Mouse (Mus musculus): ENCODE measurements around the gene Pank3. TPM values are rescaled to one million over a fixed set of nuclear protein-coding genes. Genes with fewer than 3 reads are reported as not detected.

Pank3 gene
- total and polyA plus RNA-seq, 2 experiments from 2014 or later = 13.3 to 68.7 TPM

GRCm38 (mm10) chr11:35816316-35816715 lies 47.0 kb downstream of the Pank3 start:
- ATAC-seq = no peak
- Histone ChIP-seq H3K4me2 (ENCODE audit: low read depth, low read length) (no peak overlapping the region), H3K9ac (replicated peaks; ENCODE audit: low read length) (no peak overlapping the region), H3K4me3 (ENCODE audit: low read length) (no peak overlapping the region), H3K27me3 (ENCODE audit: insufficient read depth, low read length) (no peaks in the 10 kb centered on the region), H3K27ac (no peak overlapping the region), H3K36me3 (ENCODE audit: insufficient read depth, low read length) (peaks cover 86% of the 10 kb centered on the region), H3K4me1 (ENCODE audit: insufficient read depth, low read length) (no peaks in the 10 kb centered on the region), H3K9me3 (ENCODE audit: low read length) (no peaks in the 10 kb centered on the region)
- no peak for TF ChIP-seq CTCF (IDR thresholded peaks at IDR 0.05; ENCODE audit: low read depth)
- WGBS = 89% methylated on average over 12 of the region's 12 CpGs
- no peak for DNase-seq (ENCODE audit: low spot score)

- TF ChIP-seq CTCF (IDR thresholded peaks at IDR 0.05; ENCODE audit: low read depth) = no peak
- Histone ChIP-seq H3K4me3 (ENCODE audit: low read length) (no peak overlapping the region), H3K4me1 (ENCODE audit: insufficient read depth, low read length) (no peaks in the 10 kb centered on the region), H3K4me2 (ENCODE audit: low read depth, low read length) (no peak overlapping the region), H3K9me3 (ENCODE audit: low read length) (no peaks in the 10 kb centered on the region), H3K9ac (replicated peaks; ENCODE audit: low read length) (no peak overlapping the region), H3K36me3 (ENCODE audit: insufficient read depth, low read length) (peaks cover 58% of the 10 kb centered on the region), H3K27me3 (ENCODE audit: insufficient read depth, low read length) (no peaks in the 10 kb centered on the region), H3K27ac (no peak overlapping the region)
- DNase-seq (ENCODE audit: low spot score) (no peak), ATAC-seq (no peak)
- WGBS = 93% methylated on average over 6 of the region's 6 CpGs
Observed at GRCm38 (mm10) chr11:35827714-35828113, 58.4 kb downstream of the Pank3 start.

- DNase-seq (ENCODE audit: low spot score) (no peak), ATAC-seq (no peak)
- Histone ChIP-seq H3K27ac (no peak overlapping the region), H3K4me3 (ENCODE audit: low read length) (no peak overlapping the region), H3K4me2 (ENCODE audit: low read depth, low read length) (no peak overlapping the region), H3K9ac (replicated peaks; ENCODE audit: low read length) (no peak overlapping the region), H3K27me3 (ENCODE audit: insufficient read depth, low read length) (no peaks in the 10 kb centered on the region), H3K36me3 (ENCODE audit: insufficient read depth, low read length) (peaks cover 25% of the 10 kb centered on the region; the same call in 1 of the 2 replicates), H3K4me1 (ENCODE audit: insufficient read depth, low read length) (peaks cover 7% of the 10 kb centered on the region; the same call in 1 of the 2 replicates), H3K9me3 (ENCODE audit: low read length) (no peaks in the 10 kb centered on the region)
- no peak for TF ChIP-seq CTCF (IDR thresholded peaks at IDR 0.05; ENCODE audit: low read depth)
- 73% methylated on average over 4 of the region's 4 CpGs for WGBS
Observed at GRCm38 (mm10) chr11:35832139-35832538, 62.9 kb downstream of the Pank3 start.

GRCm38 (mm10) chr11:35833270-35833669 lies 64.0 kb downstream of the Pank3 start:
- H3K9ac ChIP-seq (replicated peaks; ENCODE audit: low read length) = peak overlapping the region; percentile 72; the same call in 1 of the 2 replicates
- TF ChIP-seq CTCF (IDR thresholded peaks at IDR 0.05; ENCODE audit: low read depth) = no peak
- peak overlapping the region; percentile 94 for H3K4me3 ChIP-seq (ENCODE audit: low read length)
- H3K27me3 ChIP-seq (ENCODE audit: insufficient read depth, low read length) = no peaks in the 10 kb centered on the region
- H3K27ac ChIP-seq = no peak overlapping the region
- H3K9me3 ChIP-seq (ENCODE audit: low read length) = no peaks in the 10 kb centered on the region
- ATAC-seq = no peak
- H3K36me3 ChIP-seq (ENCODE audit: insufficient read depth, low read length) = peaks cover 14% of the 10 kb centered on the region; the same call in 1 of the 2 replicates
- 86% methylated on average over 6 of the region's 6 CpGs for WGBS
- H3K4me2 ChIP-seq (ENCODE audit: low read depth, low read length) = peak overlapping the region; percentile 83
- H3K4me1 ChIP-seq (ENCODE audit: insufficient read depth, low read length) = peaks cover 7% of the 10 kb centered on the region; the same call in 1 of the 2 replicates
- DNase-seq (ENCODE audit: low spot score) = no peak

GRCm38 (mm10) chr11:35834022-35834760 lies 64.9 kb downstream of the Pank3 start, which contains the start of gene Rars:
Rars (minus strand) TSS chr11:35834506.
- 2% methylated on average over 45 of the region's 46 CpGs for WGBS
- no peaks in the 10 kb centered on the region for H3K9me3 ChIP-seq (ENCODE audit: low read length)
- TF ChIP-seq CTCF (IDR thresholded peaks at IDR 0.05; ENCODE audit: low read depth) = peak; percentile 94
- H3K27ac ChIP-seq = peak within 1 kb of the TSS; percentile 12; the same call in 1 of the 2 replicates
- peaks cover 7% of the 10 kb centered on the region; the same call in 1 of the 2 replicates for H3K4me1 ChIP-seq (ENCODE audit: insufficient read depth, low read length)
- H3K36me3 ChIP-seq (ENCODE audit: insufficient read depth, low read length) = peaks cover 6% of the 10 kb centered on the region; the same call in 1 of the 2 replicates
- peak within 1 kb of the TSS; percentile 72 for H3K9ac ChIP-seq (replicated peaks; ENCODE audit: low read length)
- DNase-seq (ENCODE audit: low spot score) (peak; percentile 96), ATAC-seq (peak; percentile 92)
- peak within 1 kb of the TSS; percentile 83 for H3K4me2 ChIP-seq (ENCODE audit: low read depth, low read length)
- H3K4me3 ChIP-seq (ENCODE audit: low read length) = peak within 1 kb of the TSS; percentile 94
- no peaks in the 10 kb centered on the region for H3K27me3 ChIP-seq (ENCODE audit: insufficient read depth, low read length)

GRCm38 (mm10) chr11:35837156-35838126 lies 68.2 kb downstream of the Pank3 start:
- DNase-seq (ENCODE audit: low spot score) = no peak
- Histone ChIP-seq H3K4me1 (ENCODE audit: insufficient read depth, low read length) (peaks cover 7% of the 10 kb centered on the region; the same call in 1 of the 2 replicates), H3K27me3 (ENCODE audit: insufficient read depth, low read length) (no peaks in the 10 kb centered on the region), H3K4me3 (ENCODE audit: low read length) (no peak overlapping the region), H3K9ac (replicated peaks; ENCODE audit: low read length) (no peak overlapping the region), H3K4me2 (ENCODE audit: low read depth, low read length) (peak overlapping the region; percentile 52), H3K9me3 (ENCODE audit: low read length) (no peaks in the 10 kb centered on the region), H3K36me3 (ENCODE audit: insufficient read depth, low read length) (peaks cover 6% of the 10 kb centered on the region; the same call in 1 of the 2 replicates), H3K27ac (no peak overlapping the region)
- TF ChIP-seq CTCF (IDR thresholded peaks at IDR 0.05; ENCODE audit: low read depth) = peak; percentile 10; the same call in 1 of the 2 replicates
- 88% methylated on average over 5 of the region's 5 CpGs for WGBS
- ATAC-seq = no peak
